16 mouse cellular contexts compared by ENCODE assay signal in the genomic region with DNA sequence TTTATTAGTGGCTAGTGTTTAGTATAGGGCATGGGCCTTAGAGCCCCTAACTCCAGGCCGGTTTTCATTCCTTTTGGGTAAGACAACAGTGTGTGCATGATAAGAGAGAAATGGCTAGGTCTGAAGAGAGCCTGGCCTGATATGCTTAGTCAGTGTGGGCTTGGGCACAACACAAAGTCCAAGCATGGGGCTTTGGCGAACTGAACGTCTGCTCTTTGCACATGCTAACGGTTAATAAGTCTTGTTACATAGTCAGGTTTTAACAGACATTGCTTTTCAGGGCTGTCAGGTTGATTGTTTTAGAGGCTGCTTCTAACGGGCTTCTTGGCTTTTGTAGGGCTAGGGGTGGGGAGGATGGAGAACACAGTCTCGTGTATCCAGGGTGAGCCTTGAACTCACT.
"Had no signal": no experiment of that assay in that cellular context is flagged by ENCODE, and none has a peak within 500 bp of the region (broad histone marks: within the 10 kb centered on the region; RNA-seq: fewer than 3 reads in every experiment).

No protein-coding gene starts in this region.

- H3K27me3 ChIP-seq: hindbrain, embryonic 15.5 days; midbrain, embryonic 12.5 days; midbrain, embryonic 15.5 days; neural tube, embryonic 12.5 days; neural tube, embryonic 15.5 days; stomach, embryonic 15.5 days had no signal

- H3K4me1 ChIP-seq: hindbrain, embryonic 15.5 days; midbrain, embryonic 12.5 days; midbrain, embryonic 15.5 days; neural tube, embryonic 12.5 days; neural tube, embryonic 15.5 days; stomach, embryonic 15.5 days had no signal

- DNase-seq: layer of hippocampus, postnatal 36 days; lung, embryonic 14.5 days; retina, postnatal 1 day; right cerebral cortex, postnatal 25 days; spleen, adult 18-20 months; thymus, postnatal 25 days had no signal

- H3K4me2 ChIP-seq: hindbrain, embryonic 15.5 days; lung, embryonic 14.5 days; midbrain, embryonic 12.5 days; midbrain, embryonic 15.5 days; neural tube, embryonic 12.5 days; neural tube, embryonic 15.5 days; stomach, embryonic 15.5 days had no signal

- H3K9me3 ChIP-seq: hindbrain, embryonic 15.5 days; midbrain, embryonic 12.5 days; midbrain, embryonic 15.5 days; neural tube, embryonic 12.5 days; neural tube, embryonic 15.5 days; stomach, embryonic 15.5 days had no signal

- H3K4me3 ChIP-seq: hindbrain, embryonic 15.5 days; left cerebral cortex, adult 2 months; midbrain, embryonic 12.5 days; midbrain, embryonic 15.5 days; neural tube, embryonic 12.5 days; neural tube, embryonic 15.5 days; stomach, embryonic 15.5 days had no signal

- H3K9ac ChIP-seq: hindbrain, embryonic 15.5 days; liver, embryonic 14.5 days; lung, embryonic 14.5 days; midbrain, embryonic 12.5 days; midbrain, embryonic 15.5 days; neural tube, embryonic 12.5 days; neural tube, embryonic 15.5 days; stomach, embryonic 15.5 days had no signal

- H3K27ac ChIP-seq: hindbrain, embryonic 15.5 days; left cerebral cortex, adult 2 months; liver, embryonic 14.5 days; macrophage; midbrain, embryonic 12.5 days; midbrain, embryonic 15.5 days; neural tube, embryonic 12.5 days; neural tube, embryonic 15.5 days; stomach, embryonic 15.5 days had no signal

- ATAC-seq: lung, postnatal 0 days; midbrain, embryonic 15.5 days had no signal
